Mouse (Mus musculus): ENCODE data around the gene Dscaml1.

Gene Dscaml1

GRCm38 (mm10) chr9:45572787-45573492 is 146.5 kb downstream of the Dscaml1 start:
- DNase-seq (ENCODE audit: low spot score) = no peak

- DNase-seq (ENCODE audit: low spot score) = no peak
Observed at GRCm38 (mm10) chr9:45573493-45573815, 147.0 kb downstream of the Dscaml1 start.

- DNase-seq (ENCODE audit: low spot score) = no peak
Observed at GRCm38 (mm10) chr9:45574021-45574420, 147.6 kb downstream of the Dscaml1 start.

- no peak for DNase-seq (ENCODE audit: low spot score)
Observed at GRCm38 (mm10) chr9:45580069-45580795, 153.8 kb downstream of the Dscaml1 start.

GRCm38 (mm10) chr9:45586475-45586874 is 160.0 kb downstream of the Dscaml1 start:
- no peak for DNase-seq (ENCODE audit: low spot score)

- no peak for DNase-seq (ENCODE audit: low spot score)
Observed at GRCm38 (mm10) chr9:45587704-45588103, 161.3 kb downstream of the Dscaml1 start.

GRCm38 (mm10) chr9:45589867-45590266 is 163.4 kb downstream of the Dscaml1 start:
- no peak for DNase-seq (ENCODE audit: low spot score)

GRCm38 (mm10) chr9:45591061-45591460 is 164.6 kb downstream of the Dscaml1 start:
- DNase-seq (ENCODE audit: low spot score) = no peak

GRCm38 (mm10) chr9:45592374-45592773 is 165.9 kb downstream of the Dscaml1 start:
- DNase-seq (ENCODE audit: low spot score) = no peak

- no peak for DNase-seq (ENCODE audit: low spot score)
Observed at GRCm38 (mm10) chr9:45598117-45598516, 171.7 kb downstream of the Dscaml1 start.

- no peak for DNase-seq (ENCODE audit: low spot score)
Observed at GRCm38 (mm10) chr9:45599377-45599776, 172.9 kb downstream of the Dscaml1 start.

GRCm38 (mm10) chr9:45607337-45607736 is 180.9 kb downstream of the Dscaml1 start:
- no peak for DNase-seq (ENCODE audit: low spot score)

- no peak for DNase-seq (ENCODE audit: low spot score)
Observed at GRCm38 (mm10) chr9:45608097-45609031, 181.9 kb downstream of the Dscaml1 start.

GRCm38 (mm10) chr9:45610336-45611060 is 184.1 kb downstream of the Dscaml1 start:
- DNase-seq (ENCODE audit: low spot score) = no peak

- DNase-seq (ENCODE audit: low spot score) = no peak
Observed at GRCm38 (mm10) chr9:45614616-45615015, 188.2 kb downstream of the Dscaml1 start.

- no peak for DNase-seq (ENCODE audit: low spot score)
Observed at GRCm38 (mm10) chr9:45617889-45618288, 191.5 kb downstream of the Dscaml1 start.

- DNase-seq (ENCODE audit: low spot score) = no peak
Observed at GRCm38 (mm10) chr9:45618443-45618842, 192.0 kb downstream of the Dscaml1 start.

GRCm38 (mm10) chr9:45620049-45620448 is 193.6 kb downstream of the Dscaml1 start:
- no peak for DNase-seq (ENCODE audit: low spot score)

GRCm38 (mm10) chr9:45620920-45621319 is 194.5 kb downstream of the Dscaml1 start:
- DNase-seq (ENCODE audit: low spot score) = no peak

- no peak for DNase-seq (ENCODE audit: low spot score)
Observed at GRCm38 (mm10) chr9:45625889-45626446, 199.5 kb downstream of the Dscaml1 start.

- no peak for DNase-seq (ENCODE audit: low spot score)
Observed at GRCm38 (mm10) chr9:45632520-45632919, 206.1 kb downstream of the Dscaml1 start.

- no peak for DNase-seq (ENCODE audit: low spot score)
Observed at GRCm38 (mm10) chr9:45633036-45633435, 206.6 kb downstream of the Dscaml1 start.

All from urinary bladder, postnatal 10 days (tissue).